Mouse (Mus musculus) hindlimb bud, embryonic 11.5 days (tissue): Measurements from ENCODE around the gene Zfp711.

Experiments
- DNase-seq: peaks from one replicate; pipeline ENCODE4 v3.0.0-alpha.2; 2012; ENCODE audit warnings: low read depth, low spot score; ENCODE audit errors: extremely low spot score

The Zfp711 gene

DNA sequence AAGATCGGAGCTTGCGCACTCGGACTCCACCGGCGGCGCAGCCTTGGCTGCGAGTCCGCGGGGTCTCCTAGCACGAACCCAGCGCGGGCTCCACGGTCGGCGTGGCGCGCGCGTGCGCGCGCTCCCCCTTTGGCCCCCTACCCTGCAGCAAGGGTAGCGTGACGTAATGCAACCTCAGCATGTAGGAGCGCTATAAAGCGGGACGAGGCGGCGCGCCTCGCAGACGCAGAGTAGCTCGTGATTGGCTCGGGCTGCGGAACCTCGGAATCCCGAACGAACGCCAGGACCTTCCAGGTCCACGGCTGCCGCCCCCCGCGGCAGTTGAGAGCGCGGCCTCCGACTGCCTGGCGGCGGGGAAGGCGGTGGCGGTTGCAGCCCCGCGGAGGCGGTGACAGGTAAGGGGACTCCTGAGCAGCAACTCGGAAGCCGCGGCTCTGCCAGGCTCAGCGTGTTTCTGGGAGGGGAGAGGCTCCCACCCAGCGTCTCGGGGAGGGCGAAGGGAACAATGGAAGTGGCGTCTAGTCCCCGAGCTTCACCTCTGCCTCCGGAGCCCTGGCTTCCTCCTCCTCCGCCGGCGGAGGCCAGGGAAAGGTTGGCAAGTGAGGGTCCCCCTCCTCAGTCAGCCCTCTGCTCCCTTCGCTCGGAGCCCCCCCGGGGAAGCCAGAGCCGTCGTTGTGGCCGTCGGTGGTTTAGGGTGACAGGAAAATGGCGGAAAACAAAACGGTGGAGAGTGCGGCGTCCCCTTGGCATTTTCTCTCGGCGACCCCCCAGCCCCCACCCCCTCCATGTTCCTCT lies at the start of gene Zfp711:
TSS of gene Zfp711 (plus strand) at position 16 of the 795 bp plus-strand sequence.
- DNase-seq: peak; percentile 56

DNA sequence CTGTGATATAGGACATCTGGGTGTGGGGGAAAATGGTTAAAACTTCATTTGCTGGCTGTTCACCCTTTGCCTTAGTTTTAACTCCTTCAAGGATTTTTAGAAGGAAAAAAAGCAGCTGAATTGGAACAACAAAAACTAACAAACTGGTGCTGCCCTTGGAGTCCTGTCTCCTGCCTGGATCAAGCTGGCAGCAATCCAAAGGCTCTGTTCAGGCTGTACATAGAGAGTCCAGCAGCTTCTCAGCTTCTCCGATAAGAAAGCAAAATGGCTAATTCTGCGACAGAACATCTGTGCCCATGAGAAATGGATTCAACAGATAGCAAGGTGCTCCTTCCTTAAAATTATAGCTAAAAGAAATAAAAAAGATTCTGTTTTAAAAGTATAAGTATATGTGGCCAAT lies 32.6 kb upstream of the Zfp711 start:
- DNase-seq: no peak

DNA sequence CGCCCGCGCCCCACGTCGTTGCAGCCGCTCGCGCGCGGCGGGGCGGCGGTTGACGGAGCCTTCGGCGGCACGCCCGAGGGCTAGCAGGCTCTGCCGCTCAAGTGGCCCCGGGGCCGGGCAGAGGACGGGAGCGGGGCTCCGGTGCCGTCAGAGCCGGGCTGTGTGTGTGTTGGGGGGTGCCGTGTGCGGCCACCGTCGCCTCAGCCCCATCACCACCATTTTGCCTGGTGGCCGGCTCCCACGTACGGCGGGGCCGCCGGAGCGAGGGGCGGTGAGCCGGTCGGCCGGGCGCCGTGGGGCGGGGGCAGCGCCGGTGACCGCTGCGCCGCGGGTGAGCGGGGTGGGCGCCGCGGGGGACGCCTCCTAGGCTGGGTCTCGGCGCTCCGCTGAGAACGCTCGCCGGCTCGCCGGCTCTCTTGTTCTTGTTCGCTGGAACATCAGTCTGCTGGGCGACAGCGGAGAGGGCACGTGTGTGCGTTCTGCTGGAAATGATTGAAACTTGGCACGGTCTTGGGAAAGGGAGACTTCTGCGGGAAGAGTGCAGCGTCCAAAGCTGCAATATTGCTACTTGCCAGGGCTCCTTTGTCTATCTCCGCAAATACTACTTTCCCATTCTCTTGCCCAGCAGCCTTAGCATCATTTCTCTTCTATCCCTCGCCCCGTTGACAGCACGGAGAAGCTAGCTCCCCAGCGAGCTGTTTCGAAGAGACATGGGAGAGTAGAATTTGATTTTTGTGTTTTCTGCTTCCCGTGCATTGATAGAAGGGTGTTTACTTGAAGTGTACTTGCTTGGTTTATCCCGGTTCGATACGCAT lies 1.2 kb downstream of the Zfp711 start:
- DNase-seq: no peak

DNA sequence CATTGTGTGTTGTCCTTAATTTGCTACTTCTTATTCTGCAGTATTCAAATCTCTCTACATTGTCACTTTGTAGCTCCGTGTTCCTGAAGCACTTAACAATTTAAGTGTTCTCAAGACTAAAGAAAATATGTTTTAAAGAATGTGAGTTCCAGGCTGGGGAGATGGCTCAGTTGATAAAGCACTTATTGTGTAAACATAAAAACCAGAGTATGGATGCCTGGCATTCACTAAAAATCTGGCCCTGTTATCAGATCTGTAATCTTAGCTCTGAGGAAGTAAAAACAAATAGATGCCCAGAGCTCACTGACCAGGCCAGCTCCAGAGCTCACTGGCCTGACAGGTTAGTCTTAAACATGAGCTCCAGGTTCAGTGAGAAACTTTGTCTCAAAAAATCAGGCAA lies 75.2 kb downstream of the Zfp711 start:
- DNase-seq: no peak

DNA sequence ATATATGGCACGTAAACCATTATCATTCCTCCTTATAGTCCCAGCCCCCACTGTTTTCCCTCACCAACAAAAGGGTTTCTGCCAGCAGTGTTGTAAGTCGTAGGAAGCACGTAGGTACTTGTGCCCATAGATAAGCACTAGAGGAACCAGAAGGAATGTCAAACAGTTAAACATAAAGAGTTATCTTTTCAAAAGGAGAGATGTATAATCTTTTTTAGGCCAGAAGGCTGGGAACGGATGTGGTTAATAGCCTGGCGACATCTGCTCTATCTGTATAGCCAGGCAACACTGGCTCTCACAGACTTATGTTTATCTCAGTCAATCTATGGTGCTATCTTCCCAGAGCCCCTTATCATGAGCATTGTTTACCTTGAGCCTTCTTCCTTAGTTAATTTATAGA lies 80.3 kb downstream of the Zfp711 start:
- DNase-seq: no peak
